Mouse (Mus musculus) adrenal gland, postnatal 36 days (tissue): ENCODE results near the gene 4932438H23Rik. TPM values are rescaled to one million over a fixed set of nuclear protein-coding genes. Genes with fewer than 3 reads are reported as not detected.

Source experiments
- DNase-seq, 2 experiments: peaks; one replicate each; pipeline ENCODE4 v3.0.0; 2021; ENCODE audit warnings: mixed read lengths in 1 of 2
- total RNA-seq, 2 experiments: library from RNA; stranded (reverse); gene quantifications; 2 replicates each; pipeline ENCODE4 v1.2.3; 2021

Gene 4932438H23Rik
- total RNA-seq, 2 experiments from 2014 or later = not detected

DNA sequence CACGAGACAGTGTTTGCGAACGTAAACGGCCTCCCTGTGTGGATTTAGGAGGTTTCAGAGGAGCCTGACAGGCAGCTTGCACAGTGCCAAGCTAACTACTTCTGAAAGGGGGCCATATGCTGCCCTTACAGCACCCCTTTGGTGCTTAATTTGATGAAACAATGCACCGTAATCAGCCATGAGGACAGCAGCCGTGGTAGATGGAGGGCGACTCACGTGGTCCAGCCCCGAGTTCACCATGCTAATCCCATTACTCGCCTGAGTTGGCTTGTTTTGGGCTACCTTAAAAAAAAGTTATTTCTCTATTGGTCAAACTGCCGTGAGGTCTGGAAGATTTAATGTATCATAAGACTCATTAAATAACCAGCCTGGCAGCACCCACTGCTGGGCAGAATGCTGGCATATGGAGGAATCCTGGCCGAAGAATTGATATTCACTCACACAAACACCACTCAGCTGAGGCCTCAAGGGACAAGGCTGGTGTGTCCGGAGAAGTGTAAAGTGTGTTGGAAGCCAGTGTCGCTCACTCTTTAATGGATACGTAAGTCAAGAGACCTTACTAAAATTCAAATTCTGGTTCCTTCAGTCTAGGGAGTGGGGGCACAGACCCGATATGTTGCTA lies 4.6 kb upstream of the 4932438H23Rik start:
- no peak for DNase-seq

- DNase-seq = no peak
Measured at GRCm38 (mm10) chr16:91097858-91098257, 2.9 kb upstream of the 4932438H23Rik start.

DNA sequence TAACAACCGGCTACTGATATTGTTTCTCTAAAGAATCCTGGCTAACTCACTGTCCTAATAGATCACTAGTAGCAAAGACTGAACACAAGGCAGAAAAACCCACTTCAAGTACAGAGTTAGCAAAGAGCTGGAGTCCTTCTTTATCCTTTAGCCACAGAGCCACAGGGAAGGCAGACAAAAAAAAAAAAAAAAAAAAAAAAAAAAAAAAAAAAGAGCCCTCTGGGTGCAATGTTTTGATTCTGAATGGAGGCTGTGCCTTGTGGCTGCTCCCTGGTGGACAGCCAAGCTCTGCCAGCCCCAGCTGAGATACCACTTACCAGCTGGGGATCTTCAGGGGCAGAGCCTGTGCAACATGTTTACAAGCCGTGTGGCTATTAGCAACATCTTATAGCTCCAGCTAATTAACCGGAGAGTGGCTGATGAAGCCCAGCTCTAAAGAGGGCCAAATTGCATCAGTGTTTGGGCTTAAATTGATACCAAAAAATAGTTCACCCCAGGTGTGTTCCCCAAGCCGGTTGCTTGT lies 2.1 kb upstream of the 4932438H23Rik start:
- no peak for DNase-seq

DNA sequence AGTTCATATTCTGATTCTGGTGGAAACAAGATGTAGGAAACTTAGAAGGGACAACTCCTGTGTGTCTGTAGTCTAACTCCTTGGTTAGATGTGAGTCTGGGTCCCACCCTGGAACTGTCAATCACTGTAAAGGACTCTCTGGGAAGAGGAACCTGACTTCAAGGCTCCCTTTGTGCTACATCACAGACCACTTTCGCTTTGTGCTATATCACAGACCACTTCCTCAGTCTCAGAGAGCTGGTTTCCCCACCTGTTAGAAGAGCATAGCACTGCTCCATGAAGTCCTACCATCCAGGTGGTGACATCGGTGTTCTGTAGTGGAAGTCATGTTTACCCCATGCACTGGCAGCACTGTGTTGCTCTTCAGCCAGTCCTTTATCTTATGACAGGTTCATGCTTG lies 1.1 kb upstream of the 4932438H23Rik start:
- no peak for DNase-seq

DNA sequence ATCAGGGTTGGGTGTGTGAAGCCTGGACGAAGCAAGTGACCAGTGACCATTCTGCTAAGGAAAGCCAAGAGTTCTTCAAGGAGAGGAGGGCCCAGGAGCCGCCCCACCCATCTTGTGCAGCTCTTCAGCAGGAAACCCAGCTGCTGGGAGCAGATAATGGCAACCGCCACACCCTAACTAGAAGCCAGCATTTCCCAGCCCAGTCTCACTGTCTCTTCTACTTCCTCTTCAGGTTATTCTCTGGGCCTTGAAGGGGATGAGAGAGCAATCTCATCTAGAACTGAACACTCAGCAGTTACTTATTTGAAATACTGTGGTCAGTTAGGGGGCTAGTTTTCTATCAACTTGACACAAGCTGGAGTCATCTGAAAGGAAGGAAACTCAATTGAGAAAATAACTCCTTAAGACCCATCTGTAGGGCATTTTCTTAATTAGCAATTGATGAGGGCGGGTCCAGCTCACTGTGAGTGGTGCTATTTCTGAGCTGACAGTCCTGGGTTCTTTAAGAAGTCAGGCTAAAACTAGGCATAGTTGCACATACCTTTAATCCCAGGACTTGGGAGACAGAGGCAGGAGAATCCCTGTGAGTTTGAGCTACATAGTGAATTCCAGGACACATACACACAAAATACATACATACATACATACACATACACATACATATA lies 8.1 kb downstream of the 4932438H23Rik start:
- DNase-seq = no peak

GRCm38 (mm10) chr16:91085239-91085825 lies 9.6 kb downstream of the 4932438H23Rik start:
- DNase-seq = no peak

- peak; percentile 33 to 53 for DNase-seq
Measured at GRCm38 (mm10) chr16:91084307-91085238, 10.3 kb downstream of the 4932438H23Rik start.

DNA sequence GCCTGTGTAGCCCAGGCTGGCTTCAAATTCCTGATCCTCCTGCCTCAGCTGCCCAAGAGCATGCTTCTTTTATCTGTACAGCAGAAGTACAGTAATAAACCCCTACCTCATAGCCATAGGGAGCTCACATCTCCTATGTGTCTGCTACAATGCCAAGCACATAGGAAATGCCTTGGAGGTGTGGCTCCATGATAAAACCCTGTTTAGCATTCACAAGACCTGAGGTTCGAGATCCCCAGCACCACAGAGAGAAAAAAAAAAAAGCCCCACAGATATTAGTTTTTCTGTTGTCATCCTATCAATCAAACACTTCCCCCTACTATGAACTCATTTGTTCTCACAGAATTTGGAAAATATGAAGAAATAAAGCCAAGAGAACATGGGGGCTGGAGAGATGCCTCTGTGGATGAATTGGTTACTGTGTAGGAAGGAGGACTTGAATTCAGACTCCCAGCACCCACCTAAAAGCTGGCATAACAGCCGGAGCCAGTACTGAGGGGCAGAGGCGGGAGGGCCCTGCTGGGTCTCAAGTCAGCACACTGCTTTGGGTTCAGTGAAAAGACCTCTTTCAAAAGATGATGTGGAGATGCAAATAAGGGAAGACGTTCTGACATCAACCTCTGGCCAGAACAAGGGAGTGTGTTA lies 11.8 kb downstream of the 4932438H23Rik start:
- no peak for DNase-seq

- DNase-seq = peak; percentile 67 to 77
Measured at GRCm38 (mm10) chr16:91081508-91081907, 13.4 kb downstream of the 4932438H23Rik start.

DNA sequence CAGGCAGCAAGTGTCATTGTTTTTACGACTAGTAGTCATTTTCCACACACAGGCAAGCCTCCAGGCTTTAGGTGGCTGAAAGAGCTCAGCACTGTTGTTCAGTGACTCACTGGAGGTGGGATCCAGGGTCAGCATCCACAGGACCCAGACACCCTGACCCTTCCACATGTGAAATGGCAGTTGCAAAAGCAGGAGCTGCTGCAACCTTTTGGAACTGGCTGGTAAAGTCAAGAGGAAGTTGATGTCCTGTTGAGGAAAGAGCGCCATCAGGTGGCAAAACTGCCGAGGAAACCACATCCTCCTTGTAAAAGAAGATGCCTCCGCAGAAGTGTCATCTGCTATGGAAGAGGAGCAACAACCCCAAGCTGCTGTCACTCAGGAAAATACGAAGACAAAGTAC lies 18.7 kb downstream of the 4932438H23Rik start:
- peak; percentile 45 to 47 for DNase-seq

DNA sequence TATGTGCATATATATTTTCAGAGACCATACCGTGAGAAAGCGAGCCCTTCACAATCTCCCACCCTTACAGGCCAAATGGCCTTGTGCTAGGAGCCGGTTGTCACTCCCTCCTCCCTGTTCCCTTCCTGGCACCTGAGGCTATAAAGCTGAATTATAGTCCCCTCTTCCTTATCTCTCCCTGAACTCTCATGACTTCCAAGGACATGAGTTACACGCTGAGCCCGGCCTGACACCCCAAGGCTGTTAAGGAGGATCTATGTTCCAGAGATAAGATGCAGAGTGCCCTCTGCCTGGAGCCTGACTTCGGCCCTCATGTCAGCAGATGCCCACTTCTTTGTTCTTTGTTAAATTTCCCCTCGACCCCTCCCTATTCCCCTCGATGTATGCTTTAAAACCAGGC lies 19.5 kb downstream of the 4932438H23Rik start:
- peak; percentile 37 to 59 for DNase-seq

- DNase-seq = peak; percentile 88 to 89
Measured at GRCm38 (mm10) chr16:91073163-91073892, 21.6 kb downstream of the 4932438H23Rik start.

GRCm38 (mm10) chr16:91072256-91072655 lies 22.7 kb downstream of the 4932438H23Rik start:
- DNase-seq = no peak

- no peak for DNase-seq
Measured at GRCm38 (mm10) chr16:91068969-91069368, 26.0 kb downstream of the 4932438H23Rik start.

DNA sequence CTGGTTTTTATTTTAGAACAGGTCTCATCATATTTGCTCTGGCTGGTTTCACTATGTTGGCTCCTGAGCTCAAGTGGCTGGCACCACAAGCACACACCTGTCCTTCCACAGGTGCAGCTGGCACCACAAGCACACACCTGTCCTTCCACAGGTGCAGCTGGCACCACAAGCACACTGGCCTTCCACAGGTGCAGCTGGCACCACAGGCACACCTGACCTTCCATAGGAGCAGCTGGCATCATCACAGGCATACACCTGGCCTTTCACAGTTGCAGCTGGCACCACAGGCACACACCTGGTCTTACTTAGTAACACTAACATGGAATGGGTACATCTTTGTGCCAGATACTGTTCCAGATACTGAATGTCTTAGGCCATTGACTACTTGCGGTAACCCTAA lies 27.8 kb downstream of the 4932438H23Rik start:
- DNase-seq = no peak

- DNase-seq = no peak
Measured at GRCm38 (mm10) chr16:91064583-91065365, 30.1 kb downstream of the 4932438H23Rik start.

- no peak for DNase-seq
Measured at GRCm38 (mm10) chr16:91063786-91064185, 31.1 kb downstream of the 4932438H23Rik start.

- DNase-seq = no peak
Measured at GRCm38 (mm10) chr16:91061531-91062318, 33.2 kb downstream of the 4932438H23Rik start.

DNA sequence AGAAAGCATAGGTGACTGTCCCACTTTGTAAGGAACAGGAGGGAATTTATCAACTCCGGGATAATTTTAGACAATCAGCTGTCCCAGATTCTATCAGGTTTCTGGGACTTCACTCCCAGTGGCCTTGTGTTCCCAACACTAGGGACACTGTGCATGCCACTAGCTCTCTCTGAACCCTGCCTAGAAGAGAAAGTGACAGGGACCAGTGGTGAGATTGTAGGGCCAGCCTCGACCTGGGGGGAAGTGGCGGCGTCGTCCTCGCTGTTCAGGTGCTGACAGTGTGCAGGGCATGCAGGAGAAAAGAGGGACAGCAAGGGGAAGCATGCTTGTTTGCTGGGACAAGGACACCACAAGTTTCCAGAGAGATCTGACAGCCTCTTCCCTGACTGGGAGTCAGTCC lies 37.2 kb downstream of the 4932438H23Rik start:
- DNase-seq = no peak
